Mouse (Mus musculus) forebrain, embryonic 16.5 days (tissue): ENCODE measurements at regions not wholly inside any gene's neighbourhood (a gene's known extent, or its start where the extent isn't known, plus 50 kb on each side); places are given as distances from the start of the nearest gene placed in this dataset.

Experiments used
- ATAC-seq: fragments of 200-750 bp; cut with Nextera tagmentation; 2 replicates; pipeline ENCODE4 v1.8.0; 2017; ENCODE audit warnings: mild to moderate bottlenecking, moderate library complexity
- H3K27ac ChIP-seq: fragments of 300-500 bp; sonication (generic); 2 replicates; pipeline ENCODE4 v1.5.1; 2014; ENCODE audit warnings: low read length, control low read depth
- H3K27me3 ChIP-seq: fragments of 300-500 bp; sonication (generic); replicated peaks from 2 replicates; pipeline ENCODE4 v1.6.1; 2014; ENCODE audit warnings: low read length; ENCODE audit not compliant: control insufficient read depth, insufficient read depth
- H3K36me3 ChIP-seq: fragments of 300-500 bp; sonication (generic); 2 replicates; pipeline ENCODE4 v1.6.1; 2014; ENCODE audit not compliant: control insufficient read depth, insufficient read depth
- H3K4me1 ChIP-seq: fragments of 300-500 bp; sonication (generic); replicated peaks from 2 replicates; pipeline ENCODE4 v1.6.1; 2014; ENCODE audit warnings: low read length; ENCODE audit not compliant: control insufficient read depth, insufficient read depth
- H3K4me2 ChIP-seq: fragments of 300-500 bp; sonication (generic); 2 replicates; pipeline ENCODE4 v1.6.1; 2014; ENCODE audit warnings: mild to moderate bottlenecking, low read length, control low read depth
- H3K4me3 ChIP-seq: fragments of 300-500 bp; sonication (generic); replicated peaks from 2 replicates; pipeline ENCODE4 v1.5.1; 2014; ENCODE audit warnings: mild to moderate bottlenecking, low read length, control low read depth
- H3K9ac ChIP-seq: fragments of 300-500 bp; sonication (generic); replicated peaks from 2 replicates; pipeline ENCODE4 v1.6.1; 2014; ENCODE audit warnings: low read depth, low read length, control low read depth
- H3K9me3 ChIP-seq: fragments of 300-500 bp; sonication (generic); 2 replicates; pipeline ENCODE4 v1.6.1; 2016; ENCODE audit warnings: low read length; ENCODE audit not compliant: control insufficient read depth
- WGBS: fragments of 180-500 bp; shearing (Covaris S2); extraction: QIAGEN DNeasy Blood & Tissue Kit; methylation state at CpG from one replicate; pipeline ENCODE4 v1.1.7; 2014; 5-methylcytosine and 5-hydroxymethylcytosine counted together

- Histone ChIP-seq H3K9ac (no peak overlapping the region), H3K4me2 (no peak overlapping the region), H3K9me3 (no peaks in the 10 kb centered on the region), H3K4me3 (no peak overlapping the region), H3K27me3 (no peaks in the 10 kb centered on the region), H3K27ac (no peak overlapping the region), H3K36me3 (no peaks in the 10 kb centered on the region), H3K4me1 (no peaks in the 10 kb centered on the region)
- 94% methylated on average over 2 of the region's 2 CpGs for WGBS
- no peak for ATAC-seq
Observed at GRCm38 (mm10) chr13:82496606-82497005, 713.7 kb downstream of the Cetn3 start.

GRCm38 (mm10) chr13:82508176-82508575 lies 725.3 kb downstream of the Cetn3 start:
- Histone ChIP-seq H3K9me3 (no peaks in the 10 kb centered on the region), H3K36me3 (no peaks in the 10 kb centered on the region), H3K4me1 (no peaks in the 10 kb centered on the region), H3K27ac (peak overlapping the region; percentile 63), H3K9ac (no peak overlapping the region), H3K4me2 (no peak overlapping the region), H3K4me3 (no peak overlapping the region), H3K27me3 (no peaks in the 10 kb centered on the region)
- peak; percentile 81; the same call in 1 of the 2 replicates for ATAC-seq
- WGBS, result 45% methylated on average over 2 of the region's 2 CpGs

GRCm38 (mm10) chr13:82509512-82509911 lies 726.6 kb downstream of the Cetn3 start:
- WGBS, result 88% methylated on average over 3 of the region's 3 CpGs
- Histone ChIP-seq H3K36me3 (no peaks in the 10 kb centered on the region), H3K4me3 (no peak overlapping the region), H3K27me3 (no peaks in the 10 kb centered on the region), H3K9me3 (no peaks in the 10 kb centered on the region), H3K9ac (no peak overlapping the region), H3K4me1 (no peaks in the 10 kb centered on the region), H3K27ac (no peak overlapping the region), H3K4me2 (no peak overlapping the region)
- no peak for ATAC-seq
